Mouse (Mus musculus) erythroblast, embryonic 14.5 days (primary cell): ENCODE measurements around the gene Fzd4.

Source experiments
- GATA1 ChIP-seq: IDR thresholded peaks from 2 replicates; pipeline ENCODE4 v1.6.1; 2012; ENCODE audit warnings: low read length, inconsistent platforms, mixed read lengths
- TAL1 ChIP-seq: IDR thresholded peaks from 3 replicates; pipeline ENCODE4 v1.6.1; 2012; ENCODE audit warnings: low read length, inconsistent platforms, mixed read lengths

GRCm38 (mm10) chr7:89437589-89437988 is 33.4 kb downstream of the Fzd4 start:
- no peak for TF ChIP-seq GATA1
- TF ChIP-seq TAL1 = no peak
